ENCODE assay signal across 8 mouse cellular contexts in the genomic region with DNA sequence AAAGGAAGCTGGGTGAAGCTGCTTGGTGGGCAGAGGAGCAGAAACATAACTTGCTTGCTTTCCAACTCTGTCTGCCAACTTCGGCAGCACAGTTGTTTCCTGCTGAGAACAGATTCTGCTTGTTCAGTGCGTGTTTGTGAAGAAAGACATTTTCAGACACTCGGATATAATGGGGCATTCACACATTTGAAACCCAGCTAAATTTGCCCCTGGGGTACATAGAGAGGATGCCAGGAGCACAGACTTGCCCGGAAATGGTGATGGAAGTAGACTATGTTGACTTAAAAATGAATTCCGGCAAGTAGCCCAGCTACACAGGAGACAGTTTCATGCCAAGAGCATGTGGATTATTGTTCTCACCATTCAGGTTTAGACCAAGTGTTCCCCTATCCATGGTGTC.
DNase-seq lines count a peak whose midpoint lies in the region; TF ChIP-seq lines count a peak whose summit lies in the region.
"Had no signal": no experiment of that assay in that cellular context is flagged by ENCODE, and none has a peak within 500 bp of the region (broad histone marks: within the 10 kb centered on the region; RNA-seq: fewer than 3 reads in every experiment).

No protein-coding gene starts in this region.

- 53% methylated on average over 5 of the region's 5 CpGs for WGBS in kidney, adult 2 months

- peak; percentile 67 for DNase-seq in brain, embryonic 18.5 days (ENCODE audit: low read depth, low spot score)
- peak; percentile 36 to 55 for DNase-seq in frontal cortex, postnatal 10 days (ENCODE audit: low spot score in 2 of 2)
- peak; percentile 59 to 73 for DNase-seq in left cerebral cortex, adult 9 months (ENCODE audit: low spot score in 2 of 2)
- DNase-seq in urinary bladder, postnatal 25 days (ENCODE audit: low spot score), result no peak
- no peak for DNase-seq in adrenal gland, adult (ENCODE audit: inconsistent age in 2 of 2, low spot score in 1 of 2)
- DNase-seq in kidney, adult 2 months, result no peak
- DNase-seq: kidney, adult 8-10 months had no signal

- peak overlapping the region; percentile 35 for H3K4me3 ChIP-seq in bone marrow macrophage, adult 2 months (ENCODE audit: insufficient read depth, low read length)
- no peak overlapping the region for H3K4me3 ChIP-seq in kidney, adult 2 months (ENCODE audit: insufficient read depth, low read depth, low read length)

- no peaks in the 10 kb centered on the region for H3K27me3 ChIP-seq in kidney, adult 2 months (replicated peaks; ENCODE audit: control insufficient read depth, insufficient read depth, low read length)

- H3K36me3 ChIP-seq in kidney, adult 2 months (ENCODE audit: control insufficient read depth, insufficient read depth, low read length), result no peaks in the 10 kb centered on the region

- TF ChIP-seq CTCF in bone marrow macrophage, adult 2 months (IDR thresholded peaks at IDR 0.05; ENCODE audit: low read depth, low read length), result no peak
- TF ChIP-seq CTCF in kidney, adult 2 months (conservative IDR thresholded peaks at IDR 0.05; ENCODE audit: insufficient read depth, insufficient read length, low read depth, low read length), result no peak

- peak overlapping the region; percentile 87 for H3K27ac ChIP-seq in bone marrow macrophage, adult 2 months (ENCODE audit: insufficient read depth, low read depth, low read length)
- H3K27ac ChIP-seq in kidney, adult 2 months (ENCODE audit: insufficient read depth, low read depth, low read length), result no peak overlapping the region

- TF ChIP-seq POLR2A in bone marrow macrophage, adult 2 months (IDR thresholded peaks at IDR 0.05; ENCODE audit: borderline replicate concordance, low read depth, low read length), result no peak
- TF ChIP-seq POLR2A in kidney, adult 2 months (IDR thresholded peaks at IDR 0.05; ENCODE audit: low read depth, low read length), result no peak

- peaks cover 13% of the 10 kb centered on the region for H3K4me1 ChIP-seq in bone marrow macrophage, adult 2 months (ENCODE audit: control insufficient read depth, insufficient read depth, low read length)
- no peaks in the 10 kb centered on the region for H3K4me1 ChIP-seq in kidney, adult 2 months (ENCODE audit: control insufficient read depth, insufficient read depth, low read length)

Comparison
In these comparisons a context has a peak if more than half of its experiments do, and no peak if none do; other contexts are left out.
1. DNase-seq: peak in brain, embryonic 18.5 days (single experiment), frontal cortex, postnatal 10 days (2 of 2) and left cerebral cortex, adult 9 months (2 of 2); none in urinary bladder, postnatal 25 days (single experiment), adrenal gland, adult (0 of 2) and kidney, adult 2 months (single experiment).